Mouse (Mus musculus): ENCODE results near the gene Eif3i.

Eif3i gene

GRCm38 (mm10) chr4:129600233-129601158 is at the start of gene Eif3i, which contains the start of gene Tmem234:
Gene Eif3i (minus strand): TSS chr4:129600648.
Gene Tmem234 (plus strand): TSS chr4:129600668.
- peak; percentile 84 for DNase-seq

- no peak for DNase-seq
Measured at GRCm38 (mm10) chr4:129648656-129649055, 48.2 kb upstream of the Eif3i start.

- no peak for DNase-seq
Measured at GRCm38 (mm10) chr4:129645204-129645603, 44.8 kb upstream of the Eif3i start.

GRCm38 (mm10) chr4:129641756-129642155 is 41.3 kb upstream of the Eif3i start:
- DNase-seq = no peak

GRCm38 (mm10) chr4:129640638-129641467 is 40.4 kb upstream of the Eif3i start, which contains the start of gene Txlna:
Gene Txlna (minus strand): TSS chr4:129641065.
- peak; percentile 96 for DNase-seq

GRCm38 (mm10) chr4:129640101-129640637 is 39.7 kb upstream of the Eif3i start:
- DNase-seq = no peak

GRCm38 (mm10) chr4:129639221-129639620 is 38.8 kb upstream of the Eif3i start:
- no peak for DNase-seq

- DNase-seq = no peak
Measured at GRCm38 (mm10) chr4:129633852-129634251, 33.4 kb upstream of the Eif3i start.

- no peak for DNase-seq
Measured at GRCm38 (mm10) chr4:129631867-129632266, 31.4 kb upstream of the Eif3i start.

GRCm38 (mm10) chr4:129630944-129631343 is 30.5 kb upstream of the Eif3i start:
- DNase-seq = no peak

- DNase-seq = no peak
Measured at GRCm38 (mm10) chr4:129626035-129626434, 25.6 kb upstream of the Eif3i start.

- no peak for DNase-seq
Measured at GRCm38 (mm10) chr4:129625496-129625895, 25.0 kb upstream of the Eif3i start.

GRCm38 (mm10) chr4:129625029-129625370 is 24.6 kb upstream of the Eif3i start:
- DNase-seq = no peak

- peak; percentile 88 for DNase-seq
Measured at GRCm38 (mm10) chr4:129624281-129625028, 24.0 kb upstream of the Eif3i start.

- peak; percentile 59 for DNase-seq
Measured at GRCm38 (mm10) chr4:129623681-129624091, 23.2 kb upstream of the Eif3i start, which contains the start of gene Ccdc28b. Gene Ccdc28b (minus strand): TSS chr4:129623947.

GRCm38 (mm10) chr4:129622803-129623535 is 22.5 kb upstream of the Eif3i start:
- DNase-seq = no peak

- DNase-seq = no peak
Measured at GRCm38 (mm10) chr4:129622120-129622802, 21.8 kb upstream of the Eif3i start.

GRCm38 (mm10) chr4:129621283-129621841 is 20.9 kb upstream of the Eif3i start:
- no peak for DNase-seq

GRCm38 (mm10) chr4:129620419-129621282 is 20.2 kb upstream of the Eif3i start:
- no peak for DNase-seq

All from right cerebral cortex, postnatal 25 days (tissue).